Mouse (Mus musculus) kidney, postnatal 0 days (tissue): ENCODE results near the gene Gm12166. TPM values are rescaled to one million over a fixed set of nuclear protein-coding genes. Genes with fewer than 3 reads are reported as not detected.

Experiments
- ATAC-seq: fragments of 200-750 bp; cut with Nextera tagmentation; replicated peaks from 2 replicates; pipeline ENCODE4 v1.8.0; 2017; ENCODE audit warnings: low read depth, moderate number of reproducible peaks, moderate TSS enrichment, moderate library complexity; ENCODE audit not compliant: low FRiP score
- DNase-seq: peaks from one replicate; pipeline ENCODE4 v3.0.0-alpha.2; 2016; ENCODE audit warnings: low spot score
- H3K27ac ChIP-seq: fragments of 300-500 bp; sonication (generic); 2 replicates; pipeline ENCODE4 v1.5.1; 2014; ENCODE audit warnings: mild to moderate bottlenecking
- H3K27me3 ChIP-seq: fragments of 300-500 bp; sonication (generic); 2 replicates; pipeline ENCODE4 v1.6.1; 2014; ENCODE audit warnings: low read length, mixed read lengths; ENCODE audit not compliant: insufficient read depth
- H3K36me3 ChIP-seq: fragments of 300-500 bp; sonication (generic); 2 replicates; pipeline ENCODE4 v1.6.1; 2014; ENCODE audit warnings: low read length, mixed read lengths; ENCODE audit not compliant: insufficient read depth
- H3K4me1 ChIP-seq: fragments of 300-500 bp; sonication (generic); replicated peaks from 2 replicates; pipeline ENCODE4 v1.6.1; 2014; ENCODE audit warnings: antibody characterized with exemption, low read length, mixed read lengths; ENCODE audit not compliant: insufficient read depth
- H3K4me2 ChIP-seq: fragments of 300-500 bp; sonication (generic); 2 replicates; pipeline ENCODE4 v1.6.1; 2014; ENCODE audit warnings: mild to moderate bottlenecking, low read length, moderate library complexity, mixed read lengths
- H3K4me3 ChIP-seq: fragments of 300-500 bp; sonication (generic); replicated peaks from 2 replicates; pipeline ENCODE4 v1.5.1; 2014; ENCODE audit warnings: low read depth, low read length
- H3K9ac ChIP-seq: fragments of 300-500 bp; sonication (generic); 2 replicates; pipeline ENCODE4 v1.6.1; 2014; ENCODE audit warnings: low read depth, low read length
- H3K9me3 ChIP-seq: fragments of 300-500 bp; sonication (generic); replicated peaks from 2 replicates; pipeline ENCODE4 v1.6.1; 2016; ENCODE audit warnings: low read length, inconsistent platforms, mixed read lengths
- CTCF ChIP-seq: IDR thresholded peaks from 2 replicates; pipeline ENCODE4 v1.5.1; 2016; ENCODE audit warnings: antibody characterized with exemption, low read depth, mild to moderate bottlenecking, moderate library complexity
- WGBS: fragments of 180-500 bp; shearing (Covaris S2); extraction: QIAGEN DNeasy Blood & Tissue Kit; methylation state at CpG from one replicate; pipeline ENCODE4 v1.1.7; 2014; 5-methylcytosine and 5-hydroxymethylcytosine counted together
- polyA plus RNA-seq: library from polyadenylated mRNA; unstranded; fragments of >200 nt; fragmentation: Nextera tagmentation; extraction: Ambion mirVana; gene quantifications from 2 replicates; pipeline ENCODE4 v1.2.1, GENCODE M21; 2015

Gm12166 gene
- polyA plus RNA-seq, 1 experiment from 2014 or later, result 6.0 TPM

GRCm38 (mm10) chr11:46075507-46075906, 23.4 kb upstream of the Gm12166 start:
- Histone ChIP-seq H3K27me3 (no peaks in the 10 kb centered on the region), H3K4me3 (no peak overlapping the region), H3K36me3 (no peaks in the 10 kb centered on the region), H3K9ac (no peak overlapping the region), H3K9me3 (no peaks in the 10 kb centered on the region), H3K27ac (no peak overlapping the region), H3K4me1 (0 out of 2 replicates have a peak, but pooled peaks cover 5% of the 10 kb centered on the region), H3K4me2 (no peak overlapping the region)
- no peak for TF ChIP-seq CTCF
- DNase-seq, result no peak
- ATAC-seq, result no peak
- WGBS, result 86% methylated on average over 3 of the region's 3 CpGs

GRCm38 (mm10) chr11:46073850-46074688, 21.9 kb upstream of the Gm12166 start:
- Histone ChIP-seq H3K4me3 (no peak overlapping the region), H3K9ac (no peak overlapping the region), H3K4me1 (peaks cover 11% of the 10 kb centered on the region), H3K9me3 (no peaks in the 10 kb centered on the region), H3K36me3 (no peaks in the 10 kb centered on the region), H3K27ac (no peak overlapping the region; the same call in 1 of the 2 replicates), H3K4me2 (no peak overlapping the region), H3K27me3 (no peaks in the 10 kb centered on the region)
- TF ChIP-seq CTCF, result no peak
- no peak for DNase-seq
- WGBS, result 78% methylated on average over 16 of the region's 17 CpGs
- ATAC-seq, result no peak

- Histone ChIP-seq H3K9ac (no peak overlapping the region), H3K4me3 (no peak overlapping the region), H3K36me3 (no peaks in the 10 kb centered on the region), H3K4me1 (peaks cover 16% of the 10 kb centered on the region), H3K27ac (peak overlapping the region; percentile 48; the same call in 1 of the 2 replicates), H3K9me3 (no peaks in the 10 kb centered on the region), H3K27me3 (no peaks in the 10 kb centered on the region), H3K4me2 (no peak overlapping the region)
- DNase-seq, result peak; percentile 85
- ATAC-seq, result no peak
- no peak for TF ChIP-seq CTCF
- 30% methylated on average over 15 of the region's 15 CpGs for WGBS
Measured at GRCm38 (mm10) chr11:46073061-46073849, 21.1 kb upstream of the Gm12166 start.

- Histone ChIP-seq H3K9me3 (no peaks in the 10 kb centered on the region), H3K27ac (peak overlapping the region; percentile 48; the same call in 1 of the 2 replicates), H3K9ac (no peak overlapping the region), H3K4me3 (no peak overlapping the region), H3K36me3 (no peaks in the 10 kb centered on the region), H3K27me3 (no peaks in the 10 kb centered on the region), H3K4me1 (peaks cover 16% of the 10 kb centered on the region), H3K4me2 (no peak overlapping the region)
- ATAC-seq, result no peak
- no peak for DNase-seq
- no peak for TF ChIP-seq CTCF
- WGBS, result 58% methylated on average over 8 of the region's 8 CpGs
Measured at GRCm38 (mm10) chr11:46072466-46073060, 20.4 kb upstream of the Gm12166 start.

GRCm38 (mm10) chr11:46070789-46071188, 18.7 kb upstream of the Gm12166 start:
- Histone ChIP-seq H3K4me2 (no peak overlapping the region), H3K4me3 (no peak overlapping the region), H3K4me1 (peaks cover 16% of the 10 kb centered on the region), H3K9ac (no peak overlapping the region), H3K27ac (no peak overlapping the region), H3K27me3 (no peaks in the 10 kb centered on the region), H3K36me3 (no peaks in the 10 kb centered on the region), H3K9me3 (no peaks in the 10 kb centered on the region)
- DNase-seq, result no peak
- no peak for TF ChIP-seq CTCF
- ATAC-seq, result no peak
- WGBS, result 75% methylated on average over 8 of the region's 8 CpGs

- 76% methylated on average over 4 of the region's 4 CpGs for WGBS
- H3K9ac ChIP-seq, result no peak overlapping the region
- DNase-seq, result no peak
- H3K4me2 ChIP-seq, result no peak overlapping the region
- H3K27ac ChIP-seq, result 0 out of 2 replicates have a peak overlapping the region, but pooled peaks have one; percentile 87
- H3K4me3 ChIP-seq, result no peak overlapping the region
- H3K4me1 ChIP-seq, result peaks cover 16% of the 10 kb centered on the region
- no peaks in the 10 kb centered on the region for H3K9me3 ChIP-seq
- no peaks in the 10 kb centered on the region for H3K27me3 ChIP-seq
- H3K36me3 ChIP-seq, result no peaks in the 10 kb centered on the region
- ATAC-seq, result no peak
- TF ChIP-seq CTCF, result no peak
Measured at GRCm38 (mm10) chr11:46070161-46070560, 18.0 kb upstream of the Gm12166 start.
